Mouse (Mus musculus) lung, postnatal 10 days (tissue): Measurements from ENCODE around the gene Gpr50.

Experiments
- DNase-seq: peaks from one replicate; pipeline ENCODE4 v3.0.0; 2021

Gene Gpr50

DNA sequence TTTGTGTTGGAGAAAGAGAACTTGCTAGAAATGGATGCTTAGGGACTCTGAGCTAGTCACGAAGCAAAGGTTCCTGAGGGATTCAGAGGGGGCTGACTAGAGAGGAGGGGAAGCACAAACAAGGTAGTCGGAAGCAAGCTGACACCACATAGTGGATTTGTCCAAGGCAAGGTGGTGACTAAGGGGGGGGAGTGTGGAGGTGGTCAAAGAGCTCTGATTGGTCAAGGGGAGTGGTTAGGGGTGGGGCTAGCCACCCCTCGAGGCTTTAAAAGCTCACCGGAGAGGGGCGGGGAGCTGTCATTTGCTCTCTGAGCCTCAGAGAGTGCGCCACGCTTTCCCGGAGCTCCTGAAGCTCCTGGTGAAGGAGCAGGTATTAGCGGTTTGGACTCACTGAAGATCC is at the start of gene Gpr50:
Gene Gpr50 (plus strand): TSS at position 294 of the 400 bp plus-strand sequence.
- no peak for DNase-seq

DNA sequence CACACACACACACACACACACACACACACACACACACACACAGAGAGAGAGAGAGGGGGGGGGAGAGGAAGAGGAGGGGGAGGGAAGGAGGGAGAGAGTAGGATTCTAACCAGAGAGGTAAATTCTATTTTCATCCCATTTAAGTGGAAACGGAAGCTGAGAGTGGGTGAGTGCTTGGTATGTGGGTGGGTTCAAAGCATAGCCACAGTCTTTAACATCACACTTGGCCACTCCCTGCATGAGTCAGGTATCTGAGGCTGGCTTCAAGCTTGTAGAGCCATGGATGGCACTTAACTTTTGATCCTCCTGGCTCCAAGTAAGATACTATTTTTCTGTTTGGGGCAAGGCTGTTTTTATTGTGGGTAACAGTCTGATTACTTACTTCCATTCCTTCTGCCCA is 41.2 kb upstream of the Gpr50 start:
- DNase-seq: peak; percentile 3

DNA sequence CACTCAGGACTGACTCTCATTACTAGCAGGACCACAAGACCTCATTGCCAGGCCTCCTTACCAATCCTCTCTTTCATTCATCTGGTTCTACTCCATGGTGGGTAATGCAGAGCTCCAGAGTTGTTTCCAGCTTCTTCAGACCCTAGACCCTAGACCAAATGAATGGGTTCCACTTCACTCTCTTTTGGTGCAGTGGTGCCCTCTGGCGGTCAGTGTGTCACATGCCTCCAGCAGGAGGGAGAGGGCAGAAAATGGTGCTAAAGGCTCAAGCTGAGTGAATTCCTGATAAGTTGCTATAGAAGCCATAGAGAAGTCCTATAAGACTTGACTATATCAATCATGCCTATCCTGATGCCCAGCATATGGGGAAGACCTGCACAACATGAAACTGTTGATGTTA is 39.6 kb upstream of the Gpr50 start:
- DNase-seq: peak; percentile 10

DNA sequence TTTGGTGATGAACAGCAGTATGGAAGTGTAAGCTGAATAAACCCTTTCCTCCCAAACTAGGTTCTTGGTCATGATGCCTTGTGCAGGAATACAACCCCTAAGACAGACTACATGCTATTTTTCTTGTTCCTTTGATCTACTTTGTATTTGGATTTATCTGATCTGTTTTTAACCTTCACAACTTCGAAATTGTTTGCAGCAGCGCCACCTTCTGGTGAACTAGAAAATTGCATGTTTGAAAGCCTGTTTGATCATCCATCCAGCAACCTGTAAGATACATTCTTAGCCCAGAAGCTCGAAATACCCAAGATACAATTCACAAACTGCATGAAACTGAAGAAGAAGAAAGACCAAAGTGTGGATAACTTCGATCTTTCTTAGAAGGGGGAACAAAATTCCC is 35.2 kb upstream of the Gpr50 start:
- peak; percentile 32 for DNase-seq

DNA sequence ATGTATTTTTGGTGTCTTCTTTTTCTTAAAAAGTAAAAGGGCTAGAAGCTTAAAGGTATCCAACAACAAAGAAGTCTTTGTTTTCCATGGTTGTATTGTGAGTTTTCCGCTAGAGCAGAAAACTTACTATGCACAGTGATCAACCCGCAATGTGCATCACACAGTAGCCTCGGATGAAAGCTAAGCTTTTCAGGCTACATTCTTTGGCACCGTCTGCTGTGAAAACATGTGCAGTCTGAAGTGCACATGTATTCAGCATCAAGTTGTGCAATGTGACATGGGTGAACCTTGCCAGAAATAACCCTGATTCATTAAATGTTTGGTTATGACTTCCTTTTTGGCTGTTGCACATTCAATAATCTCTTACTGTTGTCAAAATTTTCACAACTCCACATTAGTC is 32.8 kb upstream of the Gpr50 start:
- peak; percentile 6 for DNase-seq

DNA sequence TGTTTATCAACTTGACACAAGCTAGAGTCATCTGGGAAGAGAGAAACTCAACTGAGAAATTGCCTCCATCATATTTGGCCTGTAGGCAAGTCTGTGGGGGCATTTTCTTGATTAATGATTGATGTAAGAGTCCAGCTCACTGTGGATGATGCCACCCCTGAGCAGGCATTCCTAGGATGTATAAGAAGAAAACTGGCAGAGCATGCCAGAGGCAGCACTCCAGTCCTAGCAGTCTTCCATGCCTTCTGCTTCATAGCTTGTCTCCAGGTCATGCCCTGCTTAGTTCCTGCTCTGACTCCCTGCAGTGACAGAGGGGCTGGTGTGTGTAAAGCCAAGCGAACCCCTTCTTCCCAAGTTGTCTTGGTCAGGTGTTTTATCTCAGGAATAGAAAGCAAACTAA is 32.3 kb upstream of the Gpr50 start:
- DNase-seq: no peak

DNA sequence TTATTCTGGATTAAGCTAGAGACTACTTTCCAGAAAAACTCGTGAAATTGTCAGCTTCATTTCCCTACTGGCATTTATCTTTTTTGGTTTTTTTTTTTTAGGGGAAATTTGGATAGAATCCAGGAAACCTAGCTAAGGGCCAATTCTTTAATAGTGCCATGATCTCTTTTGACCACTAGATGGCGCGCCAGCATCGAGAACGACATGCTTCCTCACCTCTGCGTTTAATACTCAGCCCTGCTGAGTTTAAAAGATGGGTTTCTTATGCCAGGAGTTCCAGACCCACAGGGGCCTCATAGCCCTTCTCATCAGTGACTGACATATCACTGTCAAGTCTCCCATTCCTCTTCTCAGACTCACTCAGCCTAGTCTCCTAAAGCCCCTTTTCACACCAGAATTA is 15.5 kb upstream of the Gpr50 start:
- DNase-seq: peak; percentile 66

DNA sequence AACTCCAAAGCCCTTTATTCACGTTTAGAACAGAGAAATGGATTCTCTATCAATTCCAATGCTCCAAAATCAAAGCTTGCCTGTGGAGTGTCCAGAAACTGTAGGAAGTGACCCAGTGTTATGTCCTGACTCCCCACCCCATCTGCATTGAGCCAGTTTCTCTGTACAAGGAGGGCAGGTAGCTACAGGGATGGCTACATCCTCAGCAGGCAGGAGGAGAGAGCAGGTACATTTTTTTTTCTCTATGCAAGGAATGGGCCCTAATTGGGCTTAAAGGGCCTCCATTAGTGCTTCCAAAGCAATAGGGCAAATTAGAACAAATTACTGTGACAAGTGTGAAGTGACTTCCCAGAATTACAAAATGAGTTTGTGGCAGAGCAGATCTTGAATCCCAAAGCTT is 15.0 kb upstream of the Gpr50 start:
- DNase-seq: no peak

DNA sequence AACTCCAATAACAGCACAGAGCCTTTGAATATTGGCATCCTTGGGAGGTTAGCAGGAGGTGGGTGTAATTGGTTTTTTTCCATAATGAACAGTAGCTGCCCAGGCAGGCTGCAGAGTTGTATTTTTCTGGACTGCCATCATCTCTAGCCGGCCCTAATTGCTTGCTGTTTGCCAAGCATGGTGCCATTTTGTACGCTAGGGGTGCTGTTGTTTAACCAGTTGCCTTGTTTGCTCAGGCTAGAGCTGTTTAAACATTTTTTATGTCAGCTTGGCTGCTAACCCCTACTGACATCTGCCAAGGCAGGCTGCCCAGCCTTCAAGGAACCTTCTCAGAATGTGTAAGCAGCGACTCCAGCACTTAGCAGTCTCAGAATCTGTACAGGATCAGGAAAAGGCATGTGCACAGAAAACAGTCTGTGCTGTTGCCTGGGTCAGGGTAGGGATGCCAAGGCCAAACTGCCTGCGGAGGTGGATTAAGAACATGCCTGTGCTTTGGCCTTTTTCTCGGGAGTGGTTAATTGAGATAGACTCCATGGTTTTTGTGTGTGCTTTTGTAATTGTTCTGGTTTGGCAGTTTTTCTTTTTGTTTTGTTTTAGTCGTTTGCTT is 14.5 kb upstream of the Gpr50 start:
- DNase-seq: peak; percentile 74

DNA sequence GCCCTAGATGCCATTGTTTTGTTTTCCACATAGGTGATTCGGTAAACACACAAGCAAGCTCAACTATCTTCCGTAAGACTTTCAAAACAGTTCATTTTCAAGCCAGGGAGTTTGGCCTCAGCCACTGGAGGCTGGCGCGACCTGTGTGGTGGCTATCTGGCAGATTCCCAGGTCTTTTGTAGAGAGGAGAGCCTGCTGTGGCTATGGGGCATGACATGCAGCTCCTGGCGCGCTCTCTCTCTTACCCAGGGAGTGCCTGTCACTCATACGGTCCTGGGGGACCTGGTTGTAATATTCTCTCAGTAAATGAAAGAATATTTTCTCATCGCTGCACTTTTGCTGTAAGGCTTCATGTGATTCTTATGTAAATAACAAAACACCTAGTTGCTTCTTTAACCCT is 13.5 kb upstream of the Gpr50 start:
- DNase-seq: no peak

DNA sequence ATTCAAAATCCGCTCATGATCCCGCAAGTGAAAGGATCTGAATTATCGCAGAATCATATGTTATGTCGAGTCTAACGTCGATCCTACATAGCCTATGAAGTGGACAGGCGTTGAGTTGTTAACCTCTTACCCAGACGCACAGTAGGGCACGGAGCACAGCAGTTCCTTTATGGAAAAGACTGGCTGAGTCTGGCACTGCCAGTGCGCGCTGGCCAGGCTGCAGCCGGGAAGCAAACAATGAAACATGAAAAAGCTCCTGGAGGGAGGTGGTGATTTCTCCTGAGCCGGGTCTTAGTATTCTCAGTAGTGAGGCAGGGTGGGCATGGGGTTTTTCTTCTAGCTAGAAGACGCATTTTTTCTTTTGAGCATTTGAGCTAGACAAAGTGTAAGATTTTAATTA is 1.7 kb upstream of the Gpr50 start:
- DNase-seq: no peak

DNA sequence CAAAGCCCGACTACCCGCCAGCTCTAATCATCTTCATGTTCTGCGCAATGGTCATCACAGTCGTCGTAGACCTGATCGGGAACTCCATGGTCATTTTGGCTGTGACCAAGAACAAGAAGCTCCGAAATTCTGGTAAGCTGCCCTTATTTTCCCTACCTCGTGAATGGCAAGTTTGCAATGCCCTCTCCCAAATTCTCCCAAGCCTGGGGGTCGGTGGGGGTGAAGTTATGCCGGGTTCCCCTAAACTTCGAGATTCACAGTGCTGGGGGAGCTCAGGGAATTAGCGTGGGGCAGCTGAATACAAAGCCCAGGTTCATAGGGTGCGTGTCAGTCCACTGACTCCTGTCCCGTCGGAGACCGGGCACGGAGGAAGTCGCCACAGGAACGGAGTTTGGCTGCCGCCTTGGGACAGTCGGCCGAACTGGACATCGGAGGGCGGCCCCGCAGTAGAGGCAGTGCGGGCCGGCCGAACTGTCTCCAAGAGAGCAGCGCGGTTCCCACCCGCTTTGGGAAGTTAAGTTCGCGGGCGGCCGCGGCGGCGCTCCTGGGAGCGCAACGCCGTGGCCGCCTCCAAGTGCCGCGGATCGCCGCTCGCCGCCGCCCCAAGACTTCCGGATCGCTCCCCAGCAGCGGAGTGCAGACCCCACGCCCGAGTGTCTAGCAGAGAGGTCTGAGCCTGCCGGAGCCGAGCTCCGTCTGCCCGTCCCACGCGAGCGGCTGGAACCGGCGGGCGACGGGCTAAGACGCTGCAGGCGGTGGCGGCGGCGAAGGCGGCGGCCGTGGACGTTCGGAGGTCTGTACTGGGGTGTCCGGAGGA is 612 bp downstream of the Gpr50 start:
- DNase-seq: no peak

DNA sequence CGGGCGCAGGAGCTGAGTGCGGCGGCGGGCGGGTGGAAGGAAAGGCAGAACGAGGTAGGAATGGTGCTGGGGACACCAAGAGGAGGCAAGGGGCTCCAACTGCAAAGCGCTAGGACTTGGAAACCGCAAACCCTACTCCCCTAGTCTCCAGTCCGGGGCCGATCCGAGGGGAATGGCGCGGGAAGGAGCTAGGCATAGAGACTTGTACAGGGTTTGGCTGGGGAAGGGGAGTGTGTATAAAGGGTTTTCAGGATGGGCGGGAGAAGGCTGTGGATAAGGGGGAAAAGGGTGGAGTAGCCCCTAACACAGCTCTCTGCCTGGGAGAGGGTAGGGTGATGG is 1.2 kb downstream of the Gpr50 start:
- no peak for DNase-seq

DNA sequence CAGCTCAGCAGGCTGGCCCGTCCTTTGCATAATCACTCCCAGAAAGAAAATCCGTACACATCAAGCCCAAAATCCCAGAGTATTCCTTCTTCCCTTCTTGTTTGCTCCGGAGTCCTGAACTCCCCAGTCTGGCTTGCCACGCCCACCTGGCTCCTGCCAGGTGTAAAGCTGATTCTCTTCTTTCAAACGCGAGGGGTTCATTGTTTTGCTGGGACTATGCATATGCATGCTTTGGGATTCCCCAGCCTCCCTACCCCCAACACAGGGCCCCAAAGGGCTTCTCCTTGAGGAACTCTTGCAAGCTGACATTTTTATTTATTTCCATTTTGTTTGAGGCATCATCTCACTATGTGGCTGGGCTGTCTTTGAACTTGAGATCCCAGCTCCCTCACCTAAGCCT is 6.8 kb downstream of the Gpr50 start:
- DNase-seq: no peak

DNA sequence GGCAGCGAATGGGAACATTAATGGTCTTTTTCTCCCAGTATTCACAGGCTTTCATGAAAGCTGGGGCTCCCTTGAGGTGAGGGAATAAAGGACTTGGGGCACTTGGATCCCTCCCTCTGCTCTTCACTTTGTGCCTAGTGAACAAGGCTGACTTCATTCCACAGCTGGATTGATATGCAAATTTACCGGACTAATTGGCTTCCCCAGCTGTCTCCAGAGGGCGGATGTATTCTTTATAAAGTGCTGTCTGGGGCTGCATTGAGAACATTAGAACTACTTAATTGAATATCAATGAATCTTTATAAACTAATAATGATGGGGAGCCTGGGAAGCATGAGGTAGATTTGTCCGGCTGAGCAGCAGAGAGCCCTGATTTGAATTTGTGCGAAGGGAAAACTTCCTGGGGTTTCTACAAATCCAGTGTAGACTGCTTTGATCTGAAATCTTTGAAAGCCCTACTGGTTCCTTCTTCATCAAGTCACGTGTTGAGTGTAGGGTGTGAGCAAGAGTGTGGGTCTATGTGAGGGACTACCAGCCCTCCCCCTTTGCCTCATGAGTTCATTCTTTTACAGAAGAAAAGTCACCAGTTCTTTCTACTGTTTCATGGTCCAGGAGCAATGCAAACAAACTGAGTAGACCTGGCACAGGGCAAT is 37.5 kb downstream of the Gpr50 start:
- no peak for DNase-seq
